Mouse (Mus musculus) MEL (cell line): Measurements from ENCODE around the gene Ptpa.

Experiments
- CTCF ChIP-seq, 3 experiments: IDR thresholded peaks in 2 of 3; conservative IDR thresholded peaks in 1 of 3; 2 replicates each; pipeline ENCODE4 v1.5.1; 2011 to 2012; ENCODE audit warnings: low read length in 3 of 3, low read depth in 2 of 3, mild to moderate bottlenecking in 2 of 3, improper control_type of control experiment in 1 of 3, inconsistent platforms in 1 of 3, mixed read lengths in 1 of 3, moderate library complexity in 1 of 3; ENCODE audit not compliant: control insufficient read depth in 1 of 3, insufficient read depth in 1 of 3, poor library complexity in 1 of 3, severe bottlenecking in 1 of 3
- ELF1 ChIP-seq: IDR thresholded peaks from 2 replicates; pipeline ENCODE4 v1.6.1; 2014; ENCODE audit warnings: low read depth, mild to moderate bottlenecking, inconsistent platforms, low read length, improper control_type of control experiment, moderate library complexity
- EP300 ChIP-seq, 2 experiments: IDR thresholded peaks; 2 replicates each; pipeline ENCODE4 v1.6.1; 2011; ENCODE audit warnings: improper control_type of control experiment in 2 of 2, low read length in 2 of 2, low read depth in 1 of 2, mild to moderate bottlenecking in 1 of 2
- GATA1 ChIP-seq: IDR thresholded peaks from 2 replicates; pipeline ENCODE4 v1.6.1; 2011; ENCODE audit warnings: low read depth, low read length, improper control_type of control experiment
- MAX ChIP-seq: IDR thresholded peaks from 2 replicates; pipeline ENCODE4 v1.6.1; 2011; ENCODE audit warnings: low read length, improper control_type of control experiment
- NELFE ChIP-seq: IDR thresholded peaks from 2 replicates; pipeline ENCODE4 v1.6.1; 2011; ENCODE audit warnings: low read depth, low read length, improper control_type of control experiment
- POLR2A ChIP-seq, 2 experiments: IDR thresholded peaks; 2 replicates each; pipeline ENCODE4 v1.6.1; 2011 to 2012; ENCODE audit warnings: low read length in 2 of 2, mild to moderate bottlenecking in 2 of 2, control low read depth in 1 of 2, improper control_type of control experiment in 1 of 2, low read depth in 1 of 2, moderate library complexity in 1 of 2; ENCODE audit not compliant: control insufficient read depth in 1 of 2, insufficient read depth in 1 of 2, poor library complexity in 1 of 2
- RAD21 ChIP-seq: IDR thresholded peaks from 2 replicates; pipeline ENCODE4 v1.6.1; 2011; ENCODE audit warnings: mild to moderate bottlenecking, low read depth, low read length, improper control_type of control experiment
- TBP ChIP-seq: IDR thresholded peaks from 2 replicates; pipeline ENCODE4 v1.8.0; 2011; ENCODE audit warnings: low read depth, low read length, improper control_type of control experiment
- USF2 ChIP-seq, 2 experiments: IDR thresholded peaks; 2 replicates each; pipeline ENCODE4 v1.6.1; 2011 to 2012; ENCODE audit warnings: improper control_type of control experiment in 2 of 2, low read length in 2 of 2, borderline replicate concordance in 1 of 2, inconsistent platforms in 1 of 2, low read depth in 1 of 2, mild to moderate bottlenecking in 1 of 2; ENCODE audit not compliant: insufficient read depth in 1 of 2

GRCm38 (mm10) chr2:30389000-30389399 lies 26.8 kb upstream of the Ptpa start:
- TF ChIP-seq NELFE (no peak), CTCF (IDR thresholded peaks at IDR 0.05 in 2 of 3, conservative IDR thresholded peaks at IDR 0.05 in 1 of 3; ENCODE audit: control insufficient read depth in 1 of 3, insufficient read depth in 1 of 3, low read depth in 2 of 3, low read length in 3 of 3, poor library complexity in 1 of 3, severe bottlenecking in 1 of 3) (peak; percentile 22 to 46 (median 27); a peak in 4 of 6 replicates), RAD21 (no peak), EP300 (IDR thresholded peaks at IDR 0.05; ENCODE audit: low read depth in 1 of 2, low read length in 2 of 2) (no peak), MAX (no peak), TBP (no peak), ELF1 (no peak), GATA1 (no peak), POLR2A (IDR thresholded peaks at IDR 0.05; ENCODE audit: control insufficient read depth in 1 of 2, insufficient read depth in 1 of 2, low read depth in 1 of 2, low read length in 2 of 2, poor library complexity in 1 of 2) (no peak), USF2 (IDR thresholded peaks at IDR 0.05; ENCODE audit: borderline replicate concordance in 1 of 2, insufficient read depth in 1 of 2, low read depth in 1 of 2, low read length in 2 of 2) (no peak)
